ENCODE assay signal across 30 mouse cellular contexts in the genomic region with DNA sequence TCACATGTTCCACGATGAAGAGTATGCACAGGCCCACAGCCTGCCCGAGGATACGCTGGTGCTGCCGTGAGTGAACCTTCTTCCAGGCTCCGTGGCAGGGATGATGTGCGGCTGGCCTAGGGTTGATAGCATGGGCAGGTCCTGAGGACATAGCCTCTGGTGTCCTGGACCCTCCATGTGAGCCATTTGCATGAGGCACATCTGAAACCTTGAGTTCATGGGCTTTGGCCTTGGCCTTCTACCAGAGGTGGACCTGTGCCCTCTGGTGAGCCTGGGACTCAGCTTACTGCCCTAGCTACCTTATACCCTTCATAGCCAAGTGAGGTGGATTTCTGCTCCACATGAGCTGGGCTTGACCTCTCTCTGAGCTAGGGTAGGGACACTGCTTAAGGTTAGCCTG. TPM values are rescaled to one million over a fixed set of nuclear protein-coding genes. Genes with fewer than 3 reads are reported as not detected.
"Had no signal": no experiment of that assay in that cellular context is flagged by ENCODE, and none has a peak within 500 bp of the region (broad histone marks: within the 10 kb centered on the region; RNA-seq: fewer than 3 reads in every experiment).

No protein-coding gene starts in this region.

- H3K9me3 ChIP-seq: heart, embryonic 10.5 days; heart, embryonic 12.5 days; heart, embryonic 13.5 days; heart, embryonic 15.5 days; hindbrain, embryonic 10.5 days; hindbrain, embryonic 12.5 days; hindbrain, embryonic 13.5 days; hindbrain, embryonic 15.5 days; intestine, embryonic 15.5 days; kidney, embryonic 15.5 days had no signal

- H3K4me2 ChIP-seq: heart, embryonic 11.5 days; heart, embryonic 12.5 days; heart, embryonic 13.5 days; heart, embryonic 15.5 days; hindbrain, embryonic 12.5 days; hindbrain, embryonic 13.5 days; hindbrain, embryonic 14.5 days; hindbrain, embryonic 15.5 days; intestine, embryonic 15.5 days; kidney, embryonic 15.5 days had no signal

- ATAC-seq: inflammation-experienced regulatory T-cells, adult 6 months had no signal

- DNase-seq: heart, postnatal 10 days; heart, postnatal 14 days; heart, postnatal 36 days; heart, postnatal 4 days; kidney, adult 11 months; kidney, adult 18-20 months; kidney, adult 8-10 months; kidney, adult 9 months; kidney, postnatal 10 days; kidney, postnatal 14 days; layer of hippocampus, adult 9-11 months; layer of hippocampus, postnatal 36 days had no signal

- H3K36me3 ChIP-seq: heart, embryonic 10.5 days; heart, embryonic 12.5 days; heart, embryonic 13.5 days; heart, embryonic 15.5 days; hindbrain, embryonic 10.5 days; hindbrain, embryonic 12.5 days; hindbrain, embryonic 13.5 days; hindbrain, embryonic 15.5 days; intestine, embryonic 15.5 days; kidney, embryonic 15.5 days had no signal

- H3K27ac ChIP-seq: heart, embryonic 10.5 days; heart, embryonic 13.5 days; heart, embryonic 15.5 days; hindbrain, embryonic 10.5 days; hindbrain, embryonic 12.5 days; hindbrain, embryonic 13.5 days; hindbrain, embryonic 14.5 days; hindbrain, embryonic 15.5 days; hindbrain, postnatal 0 days; intestine, embryonic 15.5 days; kidney, embryonic 15.5 days; kidney, postnatal 0 days; layer of hippocampus, adult 2 months; left cerebral cortex, adult 2 months had no signal

- H3K4me1 ChIP-seq: heart, embryonic 12.5 days; heart, embryonic 15.5 days; hindbrain, embryonic 15.5 days had no signal

- H3K27me3 ChIP-seq: intestine, embryonic 15.5 days had no signal

- H3K9ac ChIP-seq: heart, embryonic 12.5 days; heart, embryonic 13.5 days; heart, embryonic 15.5 days; hindbrain, embryonic 12.5 days; hindbrain, embryonic 13.5 days; hindbrain, embryonic 14.5 days; hindbrain, embryonic 15.5 days; intestine, embryonic 15.5 days; kidney, embryonic 15.5 days had no signal

- H3K4me3 ChIP-seq: heart, embryonic 10.5 days; heart, embryonic 12.5 days; heart, embryonic 13.5 days; heart, embryonic 15.5 days; hindbrain, embryonic 10.5 days; hindbrain, embryonic 12.5 days; hindbrain, embryonic 13.5 days; hindbrain, embryonic 15.5 days; intestine, embryonic 15.5 days; kidney, embryonic 15.5 days; layer of hippocampus, adult 2 months; left cerebral cortex, adult 2 months had no signal

RNA-seq across cellular contexts. Expression of a gene that starts 5.8 kb away (rescaled TPM):
- total RNA-seq: hematopoietic stem cell, adult 5-6 weeks had no signal
- polyA plus RNA-seq: inflammation-experienced regulatory T-cells, adult 6 months had no signal

RNA-seq across cellular contexts. Expression of a gene that starts 33.8 kb away (rescaled TPM):
- total RNA-seq: hematopoietic stem cell, adult 5-6 weeks had no signal
- polyA plus RNA-seq: inflammation-experienced regulatory T-cells, adult 6 months had no signal
